Mouse (Mus musculus) megakaryocyte, embryonic 14.5 days (primary cell): ENCODE measurements around the gene Fbxo31.

Source experiments
- FLI1 ChIP-seq: IDR thresholded peaks from 2 replicates; pipeline ENCODE4 v1.6.1; 2012; ENCODE audit warnings: low read length, inconsistent platforms, mixed read lengths
- GATA1 ChIP-seq: IDR thresholded peaks from 3 replicates; pipeline ENCODE4 v1.6.1; 2012; ENCODE audit warnings: mixed read lengths, low read length, inconsistent platforms, borderline replicate concordance

GRCm38 (mm10) chr8:121593983-121594382 lies 15.4 kb upstream of the Fbxo31 start:
- TF ChIP-seq GATA1 (no peak), FLI1 (no peak)
